Mouse (Mus musculus) lung, postnatal 25 days (tissue): ENCODE results near the gene Gar1.
A peak's percentile ranks its signal among the peaks of the same experiment; 100 is the strongest.

ENCODE experiments used
- DNase-seq: peaks from one replicate; pipeline ENCODE4 v3.0.0; 2022; ENCODE audit warnings: low spot score

Gene Gar1

DNA sequence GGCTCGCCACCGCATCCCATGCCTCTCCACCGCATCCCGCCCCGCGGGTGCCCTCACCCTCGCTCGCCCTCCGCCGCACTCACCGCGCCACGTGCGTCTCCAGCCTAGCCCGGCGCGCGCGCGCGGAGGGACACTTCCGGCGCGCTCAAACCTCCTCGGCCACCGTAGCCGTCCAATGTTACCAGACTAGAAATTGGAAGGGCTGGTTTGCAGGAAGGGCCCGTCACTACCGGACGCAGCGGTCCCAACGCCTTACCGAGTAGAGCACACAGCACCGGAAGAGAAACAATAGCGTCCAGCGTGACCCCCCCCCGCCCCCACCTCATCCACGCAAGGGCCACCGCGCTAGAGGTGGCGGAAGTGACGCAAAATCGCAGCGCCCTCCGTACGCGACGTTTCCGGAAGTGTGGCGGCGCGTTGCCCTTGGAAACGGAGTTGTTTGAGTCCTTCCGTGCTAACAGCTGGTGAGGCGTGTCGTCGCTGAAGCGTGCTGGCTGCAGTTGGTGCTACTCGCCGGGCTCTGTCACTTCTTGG lies at the start of gene Gar1:
Gene Gar1, minus strand, starts transcription at position 362 of the 534 bp plus-strand sequence.
- DNase-seq = peak; percentile 96

DNA sequence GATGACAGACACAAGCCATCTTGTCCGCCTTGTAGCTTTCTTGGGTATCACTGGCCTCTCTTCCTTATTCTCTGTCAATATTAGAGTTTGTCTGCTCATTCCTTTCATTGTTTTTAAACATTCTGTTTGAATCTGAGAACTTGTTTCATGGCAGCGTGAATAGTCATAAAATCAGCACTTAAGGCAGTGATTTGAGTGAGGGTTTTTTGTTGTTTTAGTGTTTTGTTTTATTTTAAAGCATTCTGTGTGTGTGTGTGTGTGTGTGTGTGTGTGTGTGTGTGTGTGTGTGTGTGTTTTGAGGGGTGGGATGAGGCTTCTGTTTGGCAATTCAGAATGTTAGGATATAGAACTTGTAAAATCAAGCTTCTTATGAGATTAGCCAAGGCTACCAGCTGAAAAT lies 48.7 kb upstream of the Gar1 start:
- DNase-seq = no peak

GRCm38 (mm10) chr3:129879131-129879757 lies 48.0 kb upstream of the Gar1 start:
- peak; percentile 38 for DNase-seq

DNA sequence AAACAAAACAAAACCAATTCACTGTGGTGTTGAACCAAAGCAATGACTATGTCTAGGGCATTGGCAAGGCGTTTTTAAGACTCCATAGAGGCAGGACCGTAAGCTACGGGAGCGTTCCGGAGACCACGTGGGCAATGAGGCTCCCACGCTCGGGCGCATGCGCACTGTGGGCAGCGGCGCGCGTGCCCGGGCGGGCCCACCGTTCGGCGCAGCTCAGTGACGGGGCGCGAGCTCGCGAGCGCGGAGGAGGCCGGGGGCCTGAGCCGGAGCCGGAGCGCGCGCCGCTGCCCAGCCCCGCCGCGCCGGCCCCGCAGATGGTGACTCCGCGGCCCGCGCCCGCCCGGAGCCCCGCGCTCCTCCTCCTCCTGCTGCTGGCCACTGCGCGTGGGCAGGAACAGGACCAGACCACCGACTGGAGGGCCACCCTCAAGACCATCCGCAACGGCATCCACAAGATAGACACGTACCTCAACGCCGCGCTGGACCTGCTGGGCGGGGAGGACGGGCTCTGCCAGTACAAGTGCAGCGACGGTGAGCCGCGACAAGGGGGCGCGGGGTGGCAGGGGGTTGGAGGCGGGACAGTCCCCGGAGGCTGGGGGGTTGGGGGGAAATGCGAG lies 47.3 kb upstream of the Gar1 start, which contains the start of gene Pla2g12a:
Gene Pla2g12a, plus strand, starts transcription at position 202 of the 617 bp plus-strand sequence.
- peak; percentile 90 for DNase-seq

- no peak for DNase-seq
Measured at GRCm38 (mm10) chr3:129877327-129877726, 46.1 kb upstream of the Gar1 start.

- peak; percentile 21 for DNase-seq
Measured at GRCm38 (mm10) chr3:129863698-129864097, 32.5 kb upstream of the Gar1 start.

GRCm38 (mm10) chr3:129862592-129862991 lies 31.4 kb upstream of the Gar1 start:
- no peak for DNase-seq

- DNase-seq = no peak
Measured at GRCm38 (mm10) chr3:129846846-129847245, 15.7 kb upstream of the Gar1 start.

DNA sequence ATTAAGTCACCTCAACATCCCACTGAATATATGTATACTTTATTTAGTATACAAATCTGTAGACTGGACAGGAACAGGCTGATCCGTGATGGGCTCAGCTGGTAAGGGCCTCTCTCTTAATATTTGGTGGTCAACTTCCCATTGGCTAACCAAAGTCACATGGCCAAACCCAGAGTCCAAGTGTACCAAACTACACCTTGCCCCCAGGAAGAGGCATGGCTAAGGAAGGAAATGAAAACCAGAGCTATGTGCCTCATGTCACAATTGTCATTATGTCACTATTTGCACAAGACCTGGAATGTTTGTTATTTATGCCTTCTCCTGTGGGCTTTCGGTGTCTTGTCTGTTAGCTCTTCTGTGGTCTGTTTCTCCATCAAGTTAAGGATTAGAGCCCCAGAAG lies 14.7 kb upstream of the Gar1 start:
- no peak for DNase-seq

DNA sequence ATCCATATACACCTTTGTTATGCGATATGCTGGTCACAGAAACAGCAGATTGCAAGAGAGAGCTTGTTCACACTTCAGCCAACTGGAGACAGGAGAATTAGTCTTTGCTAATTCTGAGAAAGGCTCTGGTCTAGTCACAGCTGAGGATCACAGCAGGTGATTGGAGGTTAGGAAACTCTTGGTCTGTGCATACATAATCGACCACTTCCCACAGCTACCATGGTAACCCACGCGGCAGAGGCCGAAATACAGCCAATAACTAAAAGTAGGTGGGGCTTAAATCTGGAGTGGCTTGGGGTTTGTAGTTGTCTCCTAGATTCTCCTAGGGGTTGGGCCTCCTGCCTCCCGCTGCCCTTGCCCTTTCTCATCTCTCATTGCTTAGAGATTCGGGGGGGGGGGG lies 6.8 kb upstream of the Gar1 start:
- DNase-seq = no peak

- no peak for DNase-seq
Measured at GRCm38 (mm10) chr3:129836965-129837364, 5.8 kb upstream of the Gar1 start.

DNA sequence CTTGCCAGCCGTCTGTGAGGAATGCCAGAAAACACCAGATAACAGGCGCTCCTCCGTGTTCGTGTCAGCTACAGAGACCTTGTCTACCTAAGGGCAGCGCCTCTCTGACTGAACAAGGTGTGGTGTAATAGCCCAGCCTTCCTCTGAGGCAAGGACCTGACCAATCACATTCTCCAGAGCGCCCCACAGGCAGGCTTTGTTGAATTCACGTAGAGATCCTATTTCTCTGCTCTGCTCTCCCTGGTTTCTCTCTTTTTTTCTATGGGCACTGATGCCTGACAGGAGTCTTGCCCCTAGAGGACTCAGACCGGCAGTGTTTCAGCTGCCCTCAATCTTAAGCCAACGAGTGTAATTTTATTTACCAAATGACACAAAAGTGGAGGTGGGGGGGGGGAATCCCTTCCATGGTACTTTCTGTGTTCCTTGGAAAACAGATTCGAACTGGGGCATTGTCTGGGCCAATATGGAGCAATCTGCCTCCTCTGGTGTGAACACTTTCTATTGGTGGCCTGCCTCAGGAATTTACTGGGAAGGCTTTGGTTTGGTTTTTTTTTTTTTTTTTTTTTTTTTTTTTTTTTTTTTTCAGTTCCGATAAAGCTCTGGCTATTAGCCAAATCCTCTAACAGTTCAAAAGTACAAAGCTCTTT lies 5.0 kb upstream of the Gar1 start:
- DNase-seq = peak; percentile 46

DNA sequence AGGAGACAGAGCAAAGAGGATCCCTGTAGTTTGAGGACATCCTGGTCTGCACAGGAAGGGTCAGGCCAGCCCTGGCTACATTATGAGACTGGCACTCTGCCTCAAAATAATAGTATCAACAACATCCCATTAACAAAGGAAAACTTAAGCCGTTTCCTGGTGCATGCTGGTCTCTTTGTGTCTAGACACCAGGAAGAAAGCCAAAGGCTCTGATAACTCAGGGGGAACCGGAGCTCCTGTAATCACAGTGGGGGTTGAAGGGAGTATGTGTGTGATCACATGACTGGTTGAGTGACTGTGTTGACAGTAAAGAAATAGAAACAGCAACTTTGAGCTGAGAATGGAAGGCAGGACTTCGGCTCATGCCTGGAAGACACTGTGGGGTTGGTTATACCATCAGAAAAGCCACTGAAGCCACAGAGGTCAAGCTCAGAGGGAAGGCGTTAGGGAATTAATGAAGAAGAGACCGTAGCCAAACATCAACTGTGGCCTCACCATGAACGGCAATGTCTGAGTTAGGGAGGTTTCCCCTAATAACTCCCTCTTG lies 4.3 kb upstream of the Gar1 start, which contains the start of gene Cfi:
Gene Cfi, plus strand, starts transcription at position 497 of the 547 bp plus-strand sequence.
- peak; percentile 36 for DNase-seq

DNA sequence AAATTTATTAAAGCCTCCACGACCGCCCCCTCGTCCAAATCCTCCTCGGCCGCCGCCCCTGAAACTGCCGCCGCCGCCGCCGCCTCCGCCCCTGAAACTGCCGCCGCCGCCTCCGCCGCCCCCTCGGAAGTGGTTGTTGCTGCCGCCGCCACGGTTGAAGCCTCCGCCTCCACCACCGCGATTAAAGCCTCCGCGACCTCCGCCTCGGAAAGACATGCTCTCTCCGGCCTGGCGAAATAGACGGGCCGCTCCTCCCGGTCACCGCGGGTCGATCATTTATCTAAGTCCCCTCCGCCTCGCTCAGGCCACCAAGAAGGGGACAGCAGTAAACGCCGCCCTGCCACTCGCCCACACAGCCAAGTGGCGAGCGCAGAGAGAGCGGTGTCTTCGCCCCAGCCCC lies 570 bp downstream of the Gar1 start:
- peak; percentile 9 for DNase-seq

- no peak for DNase-seq
Measured at GRCm38 (mm10) chr3:129827691-129828090, 3.5 kb downstream of the Gar1 start.

- DNase-seq = no peak
Measured at GRCm38 (mm10) chr3:129826691-129827090, 4.5 kb downstream of the Gar1 start.

DNA sequence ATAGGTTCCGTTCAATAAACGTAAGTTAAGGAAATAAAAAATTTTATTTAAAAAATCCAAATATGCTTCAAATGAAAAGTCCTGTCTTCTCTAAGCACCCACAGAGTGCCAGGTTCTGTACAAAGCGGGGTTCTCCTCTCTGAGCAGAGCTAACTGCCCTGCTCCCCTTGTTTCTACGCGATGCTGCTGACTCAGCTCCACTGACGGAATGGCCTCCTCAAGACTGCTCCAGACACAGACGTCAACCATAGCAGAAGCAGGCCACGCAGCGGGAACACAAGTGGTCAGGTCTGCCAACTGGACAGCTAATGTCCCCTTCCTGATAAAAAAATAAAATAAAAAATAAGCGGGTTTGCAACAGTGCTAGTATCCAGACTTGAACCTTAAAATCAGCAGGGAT lies 6.3 kb downstream of the Gar1 start:
- no peak for DNase-seq

- no peak for DNase-seq
Measured at GRCm38 (mm10) chr3:129824146-129824545, 7.0 kb downstream of the Gar1 start.

GRCm38 (mm10) chr3:129823293-129823692 lies 7.9 kb downstream of the Gar1 start:
- DNase-seq = no peak

DNA sequence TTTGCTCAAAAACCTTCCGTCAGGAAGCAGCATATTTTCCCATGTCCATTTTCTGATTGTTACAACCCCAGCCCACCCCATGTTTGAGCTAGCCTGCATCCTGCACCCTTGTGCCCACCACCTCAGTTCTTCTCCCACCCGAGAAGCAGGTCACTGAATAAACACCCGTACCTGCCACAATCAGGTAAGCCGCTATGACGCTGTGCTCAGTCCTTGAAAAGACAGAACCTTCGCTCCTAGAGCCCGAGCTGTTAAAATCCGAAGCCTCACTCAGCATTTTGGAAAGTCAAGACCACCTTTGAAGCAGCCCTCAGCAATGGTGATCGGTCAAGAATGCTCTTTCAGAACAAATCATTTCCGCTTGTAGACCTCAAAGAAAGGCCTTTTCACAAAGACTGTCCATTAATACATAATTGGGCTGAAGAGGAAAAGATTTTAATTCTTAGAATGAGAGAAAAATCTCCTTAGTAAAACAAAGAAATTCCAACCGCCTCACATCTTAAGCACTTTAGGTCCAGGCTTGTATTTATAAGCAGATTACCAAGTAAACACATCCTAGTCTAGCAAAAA lies 8.9 kb downstream of the Gar1 start, which contains the start of gene Rrh:
Gene Rrh, minus strand, starts transcription at position 382 of the 570 bp plus-strand sequence.
- no peak for DNase-seq

- DNase-seq = no peak
Measured at GRCm38 (mm10) chr3:129821736-129822135, 9.5 kb downstream of the Gar1 start.

DNA sequence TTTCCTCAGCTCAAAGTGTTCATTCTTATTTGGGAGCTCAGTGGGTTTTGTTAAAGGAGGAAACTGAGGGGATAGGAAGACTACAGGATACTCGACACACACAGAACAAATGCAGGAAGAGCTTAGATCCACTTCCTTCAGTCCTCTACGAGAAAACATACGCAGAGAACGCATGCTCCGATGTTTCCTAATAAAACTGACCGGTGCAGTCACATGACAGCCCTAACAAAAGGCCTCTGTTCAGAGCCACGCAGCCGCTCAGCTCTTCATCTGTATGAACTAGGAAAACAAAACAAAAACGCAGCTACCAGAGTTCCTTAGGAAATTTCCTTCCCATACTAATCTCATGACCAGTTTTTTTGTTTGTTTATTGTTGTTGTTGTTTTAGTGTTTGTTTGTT lies 10.3 kb downstream of the Gar1 start:
- DNase-seq = no peak
